Mouse (Mus musculus): ENCODE measurements around the gene Trim65.

DNA sequence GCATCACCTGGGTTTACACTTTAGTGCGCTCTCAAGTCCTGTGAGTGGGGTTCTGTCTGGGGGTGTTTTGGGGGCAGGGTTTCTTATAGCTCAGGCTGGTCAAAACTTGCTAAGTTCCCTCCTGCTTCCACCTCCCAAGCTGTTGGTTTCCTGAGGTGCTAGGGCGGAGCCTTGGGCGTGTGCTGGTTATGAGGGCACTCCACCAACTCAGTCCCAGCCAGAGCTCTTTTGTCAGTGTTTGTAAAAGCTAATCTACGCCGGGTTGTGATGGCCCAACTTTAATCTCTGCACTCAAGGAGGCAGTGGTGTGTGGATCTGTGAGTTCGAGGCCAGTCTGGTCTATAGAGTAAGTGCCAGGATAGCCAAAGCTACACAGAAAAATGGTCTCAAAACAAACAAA, 46.8 kb downstream of the Trim65 start:
- TF ChIP-seq CTCF (IDR thresholded peaks at IDR 0.05; ENCODE audit: low read depth), result no peak
- no peak for TF ChIP-seq EP300 (optimal IDR thresholded peaks at IDR 0.05)

Measured in stomach, postnatal 0 days (tissue).